23 mouse cellular contexts compared by ENCODE assay signal in genomic region chr11:113993921-113994320, GRCm38 (mm10).
"Had no signal": no experiment of that assay in that cellular context is flagged by ENCODE, and none has a peak within 500 bp of the region (broad histone marks: within the 10 kb centered on the region; RNA-seq: fewer than 3 reads in every experiment).

No protein-coding gene starts in this region.

- DNase-seq: gastrocnemius, postnatal 14 days; gastrocnemius, postnatal 36 days; heart, adult 11 months; heart, adult 2 months; heart, postnatal 14 days; heart, postnatal 36 days; kidney, adult 11 months; kidney, adult 2 months; kidney, postnatal 10 days; kidney, postnatal 25 days; kidney, postnatal 4 days; liver had no signal

- H3K27me3 ChIP-seq: heart, embryonic 13.5 days; hindbrain, embryonic 15.5 days had no signal

- ATAC-seq: hindbrain, postnatal 0 days; intestine, embryonic 16.5 days had no signal

- H3K9me3 ChIP-seq: heart, embryonic 13.5 days; heart, embryonic 15.5 days; hindbrain, embryonic 13.5 days; hindbrain, embryonic 15.5 days; limb, embryonic 12.5 days had no signal

- H3K9ac ChIP-seq: heart, embryonic 13.5 days; heart, embryonic 15.5 days; hindbrain, embryonic 13.5 days; hindbrain, embryonic 15.5 days; limb, embryonic 12.5 days had no signal

- H3K4me2 ChIP-seq: heart, embryonic 11.5 days; heart, embryonic 13.5 days; heart, embryonic 15.5 days; hindbrain, embryonic 13.5 days; hindbrain, embryonic 15.5 days; limb, embryonic 12.5 days; liver, embryonic 11.5 days had no signal

- H3K27ac ChIP-seq: heart, adult 2 months; heart, embryonic 13.5 days; heart, embryonic 15.5 days; layer of hippocampus, adult 2 months; left cerebral cortex, adult 2 months; limb, embryonic 12.5 days had no signal

- H3K4me3 ChIP-seq: heart, adult 2 months; heart, embryonic 13.5 days; heart, embryonic 15.5 days; hindbrain, embryonic 13.5 days; hindbrain, embryonic 15.5 days; layer of hippocampus, adult 2 months; left cerebral cortex, adult 2 months; limb, embryonic 12.5 days had no signal

- H3K36me3 ChIP-seq: heart, embryonic 13.5 days; heart, embryonic 15.5 days; hindbrain, embryonic 13.5 days; hindbrain, embryonic 15.5 days; limb, embryonic 12.5 days had no signal
